Mouse (Mus musculus): ENCODE measurements around the gene Csf1. TPM values are rescaled to one million over a fixed set of nuclear protein-coding genes. Genes with fewer than 3 reads are reported as not detected.

Csf1 gene
- 100 to 1,000 TPM in 1 of 2 experiments, 10 to 100 TPM in 1; 53.3 to 101 TPM for polyA plus RNA-seq (2012; fragmentation: generic; extraction: Trizol)

GRCm38 (mm10) chr3:107759929-107760581 is at the start of gene Csf1:
Gene Csf1, minus strand, starts transcription at chr3:107760469.

GRCm38 (mm10) chr3:107695948-107696881 is 64.1 kb downstream of the Csf1 start, which contains the start of gene Ahcyl1:
Gene Ahcyl1, minus strand, starts transcription at chr3:107696560.

Other genes starting within 250 kb of the Csf1 start
- gene Slc6a17, start 242.5 kb downstream of the Csf1 start, polyA plus RNA-seq (2012; fragmentation: generic; extraction: Trizol): not detected
- gene Ubl4b, start 205.4 kb downstream of the Csf1 start, polyA plus RNA-seq (2012; fragmentation: generic; extraction: Trizol): not detected
- under 1 TPM in 1 of 2 experiments, not detected in 1; 0.53 TPM for gene Alx3, start 165.4 kb downstream of the Csf1 start, polyA plus RNA-seq (2012; fragmentation: generic; extraction: Trizol)
- gene Gm10961, start 129.1 kb downstream of the Csf1 start, polyA plus RNA-seq (2012; fragmentation: generic; extraction: Trizol): not detected
- gene Strip1, start 128.8 kb downstream of the Csf1 start, polyA plus RNA-seq (2012; fragmentation: generic; extraction: Trizol): 10 to 100 TPM; 18.6 to 37.2 TPM
- 10 to 100 TPM in 1 of 2 experiments, 1 to 10 TPM in 1; 7.0 to 51.5 TPM for gene Ahcyl1, start 63.9 kb downstream of the Csf1 start, polyA plus RNA-seq (2012; fragmentation: generic; extraction: Trizol)
- not detected for gene Eps8l3, start 116.8 kb upstream of the Csf1 start, polyA plus RNA-seq (2012; fragmentation: generic; extraction: Trizol)
- 100 to 1,000 TPM in 1 of 2 experiments, 10 to 100 TPM in 1; 27.3 to 117 TPM for gene Gstm5, start 135.4 kb upstream of the Csf1 start, polyA plus RNA-seq (2012; fragmentation: generic; extraction: Trizol)
- 1 to 10 TPM in 1 of 2 experiments, under 1 TPM in 1; 0.67 to 4.2 TPM for gene Gstm7, start 171.3 kb upstream of the Csf1 start, polyA plus RNA-seq (2012; fragmentation: generic; extraction: Trizol)
- under 1 TPM; 0.15 to 0.59 TPM for gene Gstm6, start 183.3 kb upstream of the Csf1 start, polyA plus RNA-seq (2012; fragmentation: generic; extraction: Trizol)
- gene Gstm3, start 208.8 kb upstream of the Csf1 start, polyA plus RNA-seq (2012; fragmentation: generic; extraction: Trizol): under 1 TPM; 0.02 to 0.06 TPM
- gene Gstm2, start 226.0 kb upstream of the Csf1 start, polyA plus RNA-seq (2012; fragmentation: generic; extraction: Trizol): 100 to 1,000 TPM in 1 of 2 experiments, 10 to 100 TPM in 1; 74.5 to 252 TPM

Measured in C3H10T1/2 (cell line).